Mouse (Mus musculus) erythroblast, embryonic 14.5 days (primary cell): ENCODE data around the gene Rec114.

Experiments
- GATA1 ChIP-seq: IDR thresholded peaks from 2 replicates; pipeline ENCODE4 v1.6.1; 2012; ENCODE audit warnings: low read length, inconsistent platforms, mixed read lengths
- TAL1 ChIP-seq: IDR thresholded peaks from 3 replicates; pipeline ENCODE4 v1.6.1; 2012; ENCODE audit warnings: low read length, inconsistent platforms, mixed read lengths

DNA sequence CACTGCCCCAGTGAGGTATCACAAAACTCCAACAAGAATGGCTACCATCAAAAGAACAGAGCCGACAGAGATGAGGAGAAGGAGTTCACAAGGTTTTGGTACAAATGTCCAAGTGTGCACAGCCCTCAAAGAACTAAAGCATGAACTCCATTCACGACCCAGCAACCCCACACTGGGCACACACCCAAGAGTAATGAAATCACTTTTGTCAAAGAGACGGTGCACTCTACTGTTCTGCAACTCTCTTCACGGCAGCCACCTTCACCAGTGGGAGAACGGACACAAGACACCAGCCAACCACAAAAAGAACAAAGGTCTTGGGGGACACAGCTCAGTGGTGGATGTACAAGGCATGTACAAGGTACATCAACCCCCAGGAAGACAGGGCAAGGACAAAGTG, 24.3 kb downstream of the Rec114 start:
- TF ChIP-seq GATA1 (no peak), TAL1 (no peak)
